8 mouse cellular contexts compared by ENCODE assay signal in the genomic region with DNA sequence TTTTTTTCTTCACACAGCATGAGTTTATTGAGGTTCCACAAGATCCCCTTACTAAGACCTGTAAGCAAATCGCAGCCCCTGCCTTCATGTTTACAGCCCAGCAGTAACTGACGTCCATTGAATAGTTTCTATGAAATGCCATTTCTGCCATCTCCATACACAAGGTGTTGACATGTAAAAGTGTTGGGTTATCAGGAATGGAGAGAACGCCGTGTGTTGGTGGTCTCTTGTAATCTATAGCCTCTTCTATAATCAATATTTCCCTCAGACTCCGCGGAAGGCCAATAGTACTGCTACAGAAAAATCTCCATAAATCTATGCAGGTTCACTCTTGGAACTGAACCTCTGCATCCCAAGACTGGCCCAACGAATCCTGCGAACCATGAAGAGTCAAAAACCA. TPM values are rescaled to one million over a fixed set of nuclear protein-coding genes. Genes with fewer than 3 reads are reported as not detected.
A peak's percentile ranks its signal among the peaks of the same experiment; 100 is the strongest.
DNase-seq lines count a peak whose midpoint lies in the region; ATAC-seq and TF ChIP-seq lines count a peak whose summit lies in the region.

No protein-coding gene starts in this region.

- no peak for ATAC-seq in lung, embryonic 14.5 days (ENCODE audit: insufficient read depth)
- ATAC-seq in forebrain, embryonic 11.5 days (replicated peaks; ENCODE audit: low FRiP score): no peak
- ATAC-seq in limb, embryonic 11.5 days (ENCODE audit: insufficient number of reproducible peaks, low FRiP score, low TSS enrichment, low read depth): no peak
- ATAC-seq in neural tube, embryonic 15.5 days (ENCODE audit: low FRiP score): no peak

- intact Hi-C loops in gastrocnemius, postnatal 14 days (cut with DNase I; ENCODE audit: low total_unique reads): loop anchor here (2.0 to 5.0 kb wide), 2 partner anchors 192 to 231 kb away; no protein-coding TSS in a partner anchor

- peak overlapping the region; percentile 83 for H3K4me2 ChIP-seq in lung, embryonic 14.5 days
- H3K4me2 ChIP-seq in forebrain, embryonic 11.5 days (ENCODE audit: low read depth, low read length, severe bottlenecking): peak overlapping the region; percentile 68
- peak overlapping the region; percentile 39 for H3K4me2 ChIP-seq in limb, embryonic 11.5 days (ENCODE audit: low read depth, severe bottlenecking)
- peak overlapping the region; percentile 71 for H3K4me2 ChIP-seq in neural tube, embryonic 15.5 days

- 39% methylated on average over 8 of the region's 8 CpGs for WGBS in lung, embryonic 14.5 days
- 46% methylated on average over 8 of the region's 8 CpGs for WGBS in forebrain, embryonic 11.5 days
- WGBS in limb, embryonic 11.5 days: 42% methylated on average over 8 of the region's 8 CpGs
- WGBS in neural tube, embryonic 15.5 days: 42% methylated on average over 8 of the region's 8 CpGs

- peak overlapping the region; percentile 48 for H3K4me3 ChIP-seq in lung, embryonic 14.5 days (ENCODE audit: low read depth, low read length)
- H3K4me3 ChIP-seq in forebrain, embryonic 11.5 days (ENCODE audit: low read depth, low read length): peak overlapping the region; percentile 55
- peak overlapping the region; percentile 43 for H3K4me3 ChIP-seq in limb, embryonic 11.5 days (ENCODE audit: low read depth, low read length)
- peak overlapping the region; percentile 61 for H3K4me3 ChIP-seq in neural tube, embryonic 15.5 days (replicated peaks)

- TF ChIP-seq CTCF in lung, embryonic 14.5 days (IDR thresholded peaks at IDR 0.05; ENCODE audit: low read depth): no peak

- peak overlapping the region; percentile 56; the same call in 1 of the 2 replicates for H3K27ac ChIP-seq in lung, embryonic 14.5 days (ENCODE audit: low read depth)
- no peak overlapping the region for H3K27ac ChIP-seq in forebrain, embryonic 11.5 days (ENCODE audit: low read depth, low read length)
- 0 out of 2 replicates have a peak overlapping the region, but pooled peaks have one; percentile 30 for H3K27ac ChIP-seq in limb, embryonic 11.5 days (replicated peaks; ENCODE audit: low read depth, low read length)
- H3K27ac ChIP-seq in neural tube, embryonic 15.5 days (replicated peaks): peak overlapping the region; percentile 96

- peaks cover 8% of the 10 kb centered on the region; the same call in 1 of the 2 replicates for H3K4me1 ChIP-seq in lung, embryonic 14.5 days (ENCODE audit: insufficient read depth)
- H3K4me1 ChIP-seq in forebrain, embryonic 11.5 days (replicated peaks; ENCODE audit: control insufficient read depth, insufficient read depth, low read length): peaks cover 10% of the 10 kb centered on the region; the same call in 1 of the 2 replicates
- H3K4me1 ChIP-seq in limb, embryonic 11.5 days (ENCODE audit: control insufficient read depth, insufficient read depth, low read length): peaks cover 12% of the 10 kb centered on the region
- H3K4me1 ChIP-seq in neural tube, embryonic 15.5 days: peaks cover 43% of the 10 kb centered on the region

- peak overlapping the region; percentile 48 for H3K9ac ChIP-seq in lung, embryonic 14.5 days
- peak overlapping the region; percentile 72 for H3K9ac ChIP-seq in forebrain, embryonic 11.5 days (ENCODE audit: low read length)
- peak overlapping the region; percentile 28 for H3K9ac ChIP-seq in limb, embryonic 11.5 days (ENCODE audit: low read length)
- peak overlapping the region; percentile 70 for H3K9ac ChIP-seq in neural tube, embryonic 15.5 days (replicated peaks)

- no peaks in the 10 kb centered on the region for H3K9me3 ChIP-seq in lung, embryonic 14.5 days (ENCODE audit: low read depth, low read length)
- no peaks in the 10 kb centered on the region for H3K9me3 ChIP-seq in forebrain, embryonic 11.5 days (ENCODE audit: control insufficient read depth, low read length)
- no peaks in the 10 kb centered on the region for H3K9me3 ChIP-seq in limb, embryonic 11.5 days (ENCODE audit: control insufficient read depth, low read length)
- H3K9me3 ChIP-seq in neural tube, embryonic 15.5 days (replicated peaks): no peaks in the 10 kb centered on the region

- no peaks in the 10 kb centered on the region for H3K27me3 ChIP-seq in lung, embryonic 14.5 days (ENCODE audit: insufficient read depth, low read length)
- no peaks in the 10 kb centered on the region for H3K27me3 ChIP-seq in forebrain, embryonic 11.5 days (ENCODE audit: control insufficient read depth, insufficient read depth, low read length)
- H3K27me3 ChIP-seq in limb, embryonic 11.5 days (ENCODE audit: control insufficient read depth, insufficient read depth, low read length): no peaks in the 10 kb centered on the region
- H3K27me3 ChIP-seq in neural tube, embryonic 15.5 days (replicated peaks): no peaks in the 10 kb centered on the region

- no peaks in the 10 kb centered on the region for H3K36me3 ChIP-seq in lung, embryonic 14.5 days (ENCODE audit: insufficient read depth)
- H3K36me3 ChIP-seq in forebrain, embryonic 11.5 days (ENCODE audit: control insufficient read depth, insufficient read depth, low read length): no peaks in the 10 kb centered on the region
- H3K36me3 ChIP-seq in limb, embryonic 11.5 days (ENCODE audit: control insufficient read depth, insufficient read depth, low read length): no peaks in the 10 kb centered on the region
- no peaks in the 10 kb centered on the region for H3K36me3 ChIP-seq in neural tube, embryonic 15.5 days

- DNase-seq in lung, embryonic 14.5 days: no peak
- DNase-seq in lung, postnatal 36 days: no peak
- no peak for DNase-seq in forebrain, embryonic 11.5 days (ENCODE audit: low spot score)
- no peak for DNase-seq in limb, embryonic 11.5 days (ENCODE audit: low spot score)
- DNase-seq in adrenal gland, adult 8-10 months: no peak
- DNase-seq in spleen, adult 18-20 months: no peak
- no peak for DNase-seq in gastrocnemius, postnatal 14 days

RNA-seq across cellular contexts. Expression of a gene that starts 1.1 kb away (rescaled TPM):
- 49.8 and 54.6 TPM in 2 replicates for polyA plus RNA-seq in lung, embryonic 14.5 days (2014; fragmentation: Nextera tagmentation; extraction: Ambion mirVana)
- 35.1 and 35.3 TPM in 2 replicates for polyA plus RNA-seq in forebrain, embryonic 11.5 days (2014; fragmentation: Nextera tagmentation; extraction: Ambion mirVana)
- 37.9 and 38.5 TPM in 2 replicates for polyA plus RNA-seq in limb, embryonic 11.5 days (2014; fragmentation: Nextera tagmentation; extraction: Ambion mirVana)
- 98.8 and 118 TPM in 2 replicates for polyA plus RNA-seq in neural tube, embryonic 15.5 days (2015; fragmentation: Nextera tagmentation; extraction: Ambion mirVana)
- 10 to 100 TPM; 61.2 to 89.9 (median 81.5) TPM for total RNA-seq in adrenal gland, adult 8-10 months (2022)
- total RNA-seq in gastrocnemius, postnatal 14 days (2021): 10 to 100 TPM; 41.0 to 48.3 TPM

RNA-seq across cellular contexts. Expression of a gene that starts 56.2 kb away (rescaled TPM):
- 60.5 and 61.0 TPM in 2 replicates for polyA plus RNA-seq in lung, embryonic 14.5 days (2014; fragmentation: Nextera tagmentation; extraction: Ambion mirVana)
- polyA plus RNA-seq in forebrain, embryonic 11.5 days (2014; fragmentation: Nextera tagmentation; extraction: Ambion mirVana): 366 and 368 TPM in 2 replicates
- polyA plus RNA-seq in limb, embryonic 11.5 days (2014; fragmentation: Nextera tagmentation; extraction: Ambion mirVana): 42.6 and 57.8 TPM in 2 replicates
- 1,207 and 1,502 TPM in 2 replicates for polyA plus RNA-seq in neural tube, embryonic 15.5 days (2015; fragmentation: Nextera tagmentation; extraction: Ambion mirVana)
- total RNA-seq in adrenal gland, adult 8-10 months (2022): 100 to 1,000 TPM in 2 of 4 experiments, 10 to 100 TPM in 2; 74.1 to 210 (median 151) TPM
- 10 to 100 TPM in 1 of 2 experiments, 1 to 10 TPM in 1; 9.8 to 14.2 TPM for total RNA-seq in gastrocnemius, postnatal 14 days (2021)
